Mouse (Mus musculus) myocyte (in vitro differentiated cells): ENCODE results near the gene Rab20.

Experiments used
- E2F4 ChIP-seq: IDR thresholded peaks from one replicate; pipeline ENCODE4 v1.6.1; 2011; ENCODE audit warnings: mild to moderate bottlenecking, control low read depth, moderate library complexity; ENCODE audit not compliant: insufficient read depth
- MAX ChIP-seq: IDR thresholded peaks from one replicate; pipeline ENCODE4 v1.6.1; 2011; ENCODE audit warnings: low read depth, mild to moderate bottlenecking, control low read depth
- MYOD1 ChIP-seq, 3 experiments: IDR thresholded peaks; one replicate each; pipeline ENCODE4 v1.6.1; 2011; ENCODE audit warnings: control low read depth in 2 of 3, low read depth in 2 of 3, mild to moderate bottlenecking in 2 of 3, moderate library complexity in 1 of 3; ENCODE audit not compliant: insufficient read length in 2 of 3, control insufficient read depth in 1 of 3
- MYOG ChIP-seq, 3 experiments: IDR thresholded peaks; one replicate each; pipeline ENCODE4 v1.6.1; 2011; ENCODE audit warnings: control low read depth in 2 of 3, low read depth in 2 of 3, mild to moderate bottlenecking in 2 of 3; ENCODE audit not compliant: insufficient read length in 2 of 3, control insufficient read depth in 1 of 3, insufficient read depth in 1 of 3
- POLR2A ChIP-seq: IDR thresholded peaks from one replicate; pipeline ENCODE4 v1.6.1; 2011; ENCODE audit warnings: low read depth, mild to moderate bottlenecking, control low read depth, moderate library complexity; ENCODE audit not compliant: insufficient read length
- POLR2AphosphoS2 ChIP-seq: IDR thresholded peaks from one replicate; pipeline ENCODE4 v1.6.1; 2011; ENCODE audit warnings: low read depth, control low read depth; ENCODE audit not compliant: insufficient read length
- TCF12 ChIP-seq: IDR thresholded peaks from one replicate; pipeline ENCODE4 v1.6.1; 2011; ENCODE audit warnings: mild to moderate bottlenecking, control low read depth; ENCODE audit not compliant: poor library complexity, insufficient read depth, severe bottlenecking
- TCF3 ChIP-seq: IDR thresholded peaks from one replicate; pipeline ENCODE4 v1.6.1; 2011; ENCODE audit warnings: low read depth, control low read depth; ENCODE audit not compliant: insufficient read length
- USF1 ChIP-seq: IDR thresholded peaks from one replicate; pipeline ENCODE4 v1.6.1; 2011; ENCODE audit warnings: low read depth, mild to moderate bottlenecking, control low read depth, moderate library complexity

- no peak for TF ChIP-seq TCF12
- no peak for TF ChIP-seq MAX
- TF ChIP-seq USF1 = no peak
- TF ChIP-seq MYOG (IDR thresholded peaks at IDR 0.05; ENCODE audit: control insufficient read depth in 1 of 3, insufficient read depth in 1 of 3, insufficient read length in 2 of 3, low read depth in 2 of 3) = no peak
- TF ChIP-seq POLR2A = no peak
- no peak for TF ChIP-seq MYOD1 (IDR thresholded peaks at IDR 0.05; ENCODE audit: control insufficient read depth in 1 of 3, insufficient read length in 2 of 3, low read depth in 2 of 3)
- no peak for TF ChIP-seq TCF3
- TF ChIP-seq POLR2AphosphoS2 = no peak
- no peak for TF ChIP-seq E2F4
Measured at GRCm38 (mm10) chr8:11478807-11479527, 457 bp upstream of the Rab20 start.
